Mouse (Mus musculus) kidney, postnatal 14 days (tissue): ENCODE data around the gene Ppp3ca.

ENCODE experiments used
- DNase-seq: peaks from one replicate; pipeline ENCODE4 v3.0.0; 2022; ENCODE audit warnings: mixed read lengths

The Ppp3ca gene

GRCm38 (mm10) chr3:136670110-136670359 is at the start of gene Ppp3ca:
Gene Ppp3ca, plus strand, starts transcription at chr3:136670124.
- DNase-seq = no peak

GRCm38 (mm10) chr3:136640544-136641230 is 29.2 kb upstream of the Ppp3ca start:
- DNase-seq = no peak

DNA sequence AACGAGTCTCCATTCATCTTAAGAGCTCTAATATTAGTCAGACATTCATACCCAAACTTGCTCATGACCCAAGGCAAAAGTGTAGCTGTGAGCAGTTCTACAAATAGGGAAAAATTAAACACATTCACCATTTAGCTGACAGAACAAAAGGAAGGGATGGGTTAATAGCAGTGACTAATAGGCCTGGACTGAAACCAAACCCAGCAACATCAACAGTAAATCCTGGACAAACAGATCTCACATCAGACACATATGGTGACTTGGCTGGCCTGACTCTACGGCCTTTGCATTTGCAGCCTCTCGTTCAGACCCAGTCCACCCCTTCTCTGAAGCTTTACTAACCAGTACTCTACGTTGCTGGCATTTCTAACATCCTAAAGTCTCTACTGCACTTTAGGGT is 19.0 kb upstream of the Ppp3ca start:
- DNase-seq = no peak

DNA sequence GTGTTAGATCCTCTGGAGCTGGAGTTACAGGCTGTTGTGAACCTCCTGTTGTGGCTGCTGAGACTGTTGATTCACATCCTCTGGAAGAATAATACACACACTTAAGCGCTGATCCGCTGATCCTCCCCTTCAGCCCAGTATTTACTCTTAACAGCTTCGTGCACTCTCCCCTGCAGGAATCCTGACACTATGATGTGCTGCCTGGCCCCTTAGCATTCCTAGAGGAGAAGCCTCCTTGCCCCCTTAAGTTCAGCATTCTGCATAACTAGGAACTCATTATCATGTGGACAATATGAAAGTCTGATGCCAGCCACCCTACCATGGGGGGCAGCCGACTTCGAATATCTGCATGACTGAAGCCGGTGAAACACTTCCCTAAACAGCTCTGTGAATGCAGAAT is 18.4 kb upstream of the Ppp3ca start:
- DNase-seq = no peak

GRCm38 (mm10) chr3:136656460-136657035 is 13.4 kb upstream of the Ppp3ca start:
- DNase-seq = no peak

GRCm38 (mm10) chr3:136658681-136659080 is 11.2 kb upstream of the Ppp3ca start:
- DNase-seq = no peak

- DNase-seq = no peak
Observed at GRCm38 (mm10) chr3:136665119-136665518, 4.8 kb upstream of the Ppp3ca start.

- DNase-seq = peak; percentile 32
Observed at GRCm38 (mm10) chr3:136668072-136668471, 1.9 kb upstream of the Ppp3ca start.

DNA sequence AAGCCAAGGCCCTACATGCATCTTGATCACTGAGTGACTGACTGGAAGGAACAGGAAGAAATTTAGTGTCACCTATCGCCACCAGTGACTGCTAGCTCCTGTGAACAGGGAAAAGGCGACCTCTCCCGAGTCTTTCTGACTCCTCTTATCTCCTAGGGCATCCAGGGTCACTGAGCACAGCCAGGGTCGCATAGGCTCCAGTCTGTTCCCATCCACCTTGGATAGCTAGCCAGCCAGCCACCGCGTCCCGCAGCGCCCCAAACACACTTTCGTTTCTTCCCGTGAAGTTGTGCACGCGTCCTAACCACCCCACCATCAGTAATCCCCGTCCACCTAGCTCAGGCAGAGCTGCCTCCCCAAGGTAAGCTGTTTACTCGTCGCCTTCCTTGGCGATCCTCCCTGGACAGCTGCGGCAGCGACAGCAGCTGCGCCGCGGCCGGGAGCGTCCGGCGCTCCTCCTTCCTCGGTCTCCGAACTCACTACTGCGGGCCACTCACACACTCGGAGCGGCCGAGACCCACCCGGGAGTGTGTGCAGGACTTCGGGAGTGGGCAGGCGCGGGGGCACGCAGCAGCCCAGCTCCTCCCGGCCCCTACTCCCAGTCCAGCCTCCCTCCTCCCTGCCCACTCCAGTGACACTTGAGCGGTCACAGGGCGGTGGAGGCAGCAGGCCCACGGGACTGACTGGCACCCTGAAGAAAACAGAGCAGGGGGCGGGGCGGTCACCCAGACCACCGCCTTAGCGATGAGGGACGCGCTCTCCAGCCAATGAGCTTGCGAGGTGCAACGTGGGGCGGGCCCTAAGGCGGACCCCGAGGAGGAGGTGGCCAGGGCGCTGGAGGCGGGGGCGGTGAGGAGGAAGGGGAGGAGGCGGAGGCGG is 454 bp upstream of the Ppp3ca start:
- peak; percentile 100 for DNase-seq

- DNase-seq = peak; percentile 83
Observed at GRCm38 (mm10) chr3:136670360-136671131, 622 bp downstream of the Ppp3ca start.

DNA sequence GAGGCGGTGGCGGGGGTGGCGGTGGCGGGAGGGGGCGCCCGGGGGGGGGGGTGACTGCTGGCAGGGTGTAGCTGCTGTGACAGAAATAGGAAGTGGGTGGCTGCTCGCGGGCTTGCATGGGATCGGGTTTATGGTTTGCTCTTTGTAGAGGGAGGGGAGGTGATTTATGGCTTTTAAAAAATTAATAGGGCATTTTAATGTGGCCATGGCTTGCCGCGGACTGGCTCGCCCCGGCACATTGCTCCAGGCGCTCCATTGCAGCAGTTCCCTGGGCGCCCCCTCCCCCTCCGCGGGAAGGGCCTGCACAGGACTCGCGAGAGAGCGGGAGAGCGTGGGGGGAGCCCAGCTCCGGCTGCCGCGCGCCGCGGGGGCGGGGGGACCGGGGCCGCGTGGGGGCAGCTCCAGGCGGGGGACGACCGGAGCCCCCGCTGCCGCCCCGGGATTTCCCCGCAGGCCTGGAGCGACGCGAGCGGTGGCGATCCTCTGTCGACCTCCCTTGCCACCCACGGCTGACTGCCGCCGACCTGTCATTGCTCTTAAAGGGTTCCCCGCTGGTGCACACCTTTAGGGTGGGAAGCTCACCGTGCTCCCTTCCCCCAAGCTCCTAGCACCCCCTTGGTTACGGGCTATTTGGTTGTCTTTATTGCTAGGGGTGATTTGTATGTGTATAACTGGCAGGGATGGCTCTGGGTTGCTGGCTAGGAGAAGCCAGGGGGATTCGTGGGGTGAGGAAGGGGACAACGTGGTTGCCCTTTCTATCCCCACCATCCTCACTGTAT is 1.4 kb downstream of the Ppp3ca start:
- peak; percentile 87 for DNase-seq

DNA sequence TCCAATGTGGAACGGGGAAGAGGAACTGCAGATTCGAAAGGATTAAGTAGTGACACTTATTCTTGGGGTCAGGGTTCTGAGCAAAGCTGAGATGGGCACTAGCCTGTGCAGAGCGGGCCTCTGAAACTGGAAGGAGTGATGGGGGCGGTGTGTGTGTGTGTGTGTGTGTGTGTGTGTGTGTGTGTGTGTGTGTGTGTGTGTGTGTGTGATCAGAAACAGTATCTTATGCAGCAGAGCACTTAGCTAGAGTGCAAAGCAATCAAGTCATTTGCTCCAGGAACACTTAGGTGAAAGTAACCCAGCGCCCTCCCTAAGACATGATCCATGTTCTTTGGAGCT is 2.0 kb downstream of the Ppp3ca start:
- peak; percentile 18 for DNase-seq

DNA sequence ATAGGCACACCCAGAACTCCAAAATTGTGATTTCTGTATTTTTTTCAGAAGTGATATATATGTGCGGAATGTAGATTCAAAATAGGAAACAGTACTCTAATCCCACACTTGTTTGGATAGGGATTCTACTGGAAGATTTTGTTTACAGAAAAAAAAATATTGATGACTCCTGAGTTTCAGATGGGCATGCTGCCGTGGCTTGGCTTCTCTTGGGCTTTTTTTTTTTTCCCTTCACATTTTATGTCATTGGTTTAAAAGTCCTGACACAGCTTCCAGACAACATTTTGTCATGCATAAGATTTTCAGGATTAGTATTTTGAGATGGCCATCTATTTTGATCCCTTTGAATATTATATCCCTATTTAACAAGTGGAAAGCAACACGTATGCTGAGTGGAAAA is 2.9 kb downstream of the Ppp3ca start:
- DNase-seq = no peak

DNA sequence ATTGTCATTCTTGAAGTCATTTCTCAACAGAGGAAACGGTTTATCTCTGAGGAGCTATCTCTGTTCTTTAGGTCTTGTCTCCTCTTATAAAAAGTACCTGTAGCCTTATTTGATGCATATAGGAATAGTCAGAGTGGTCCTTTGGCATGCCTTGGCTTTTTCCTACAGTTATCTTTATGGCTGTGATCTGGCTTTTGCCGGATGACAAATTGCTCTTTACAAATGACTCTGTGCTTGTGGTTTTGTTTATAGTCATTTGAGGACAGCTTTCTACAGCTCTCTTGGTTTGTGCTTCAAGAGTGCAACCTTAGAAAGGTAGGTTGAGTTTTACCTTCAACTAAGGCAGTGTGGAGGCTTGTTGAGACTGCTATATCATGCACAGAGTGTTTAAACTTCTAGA is 3.4 kb downstream of the Ppp3ca start:
- no peak for DNase-seq

DNA sequence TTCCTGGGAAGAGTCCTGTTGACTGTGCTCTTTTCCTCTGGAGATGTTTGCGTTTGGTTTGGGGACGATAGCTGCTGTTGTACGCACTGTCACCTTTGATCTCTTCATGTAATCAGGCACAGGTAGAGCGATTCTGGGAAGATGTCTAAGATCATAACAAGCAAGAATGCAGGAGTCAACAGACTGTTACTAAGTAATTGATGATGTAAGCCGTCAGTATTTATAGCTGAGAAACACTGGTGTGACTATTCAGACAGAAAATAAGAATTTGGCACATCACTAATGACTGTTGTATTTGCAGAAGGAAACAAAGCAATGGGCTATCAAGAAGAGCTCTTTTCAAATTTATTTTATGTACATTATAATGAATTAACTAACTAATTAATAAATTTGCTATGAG is 4.6 kb downstream of the Ppp3ca start:
- DNase-seq = no peak

- DNase-seq = no peak
Observed at GRCm38 (mm10) chr3:136676991-136677390, 7.1 kb downstream of the Ppp3ca start.

DNA sequence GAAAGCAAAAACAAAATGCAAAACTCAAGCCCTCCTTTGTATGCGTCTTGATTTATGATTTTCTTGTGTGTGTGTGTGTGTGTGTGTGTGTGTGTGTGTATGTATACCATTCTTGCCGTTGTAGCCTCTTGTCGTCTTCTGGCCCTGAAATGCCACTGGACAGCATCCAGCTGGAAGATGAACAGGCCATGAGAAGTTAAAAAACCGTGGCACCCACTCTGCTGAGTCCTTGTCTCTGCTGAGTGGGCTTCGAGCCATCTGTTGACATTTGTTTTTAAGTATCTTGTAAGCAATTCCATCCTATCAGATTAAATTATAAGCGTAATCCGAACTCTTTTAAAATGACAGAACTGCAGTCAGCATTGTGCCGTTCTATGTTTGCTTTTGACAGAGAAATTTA is 8.5 kb downstream of the Ppp3ca start:
- DNase-seq = no peak

GRCm38 (mm10) chr3:136679903-136680491 is 10.1 kb downstream of the Ppp3ca start:
- no peak for DNase-seq

- DNase-seq = no peak
Observed at GRCm38 (mm10) chr3:136682242-136682641, 12.3 kb downstream of the Ppp3ca start.

DNA sequence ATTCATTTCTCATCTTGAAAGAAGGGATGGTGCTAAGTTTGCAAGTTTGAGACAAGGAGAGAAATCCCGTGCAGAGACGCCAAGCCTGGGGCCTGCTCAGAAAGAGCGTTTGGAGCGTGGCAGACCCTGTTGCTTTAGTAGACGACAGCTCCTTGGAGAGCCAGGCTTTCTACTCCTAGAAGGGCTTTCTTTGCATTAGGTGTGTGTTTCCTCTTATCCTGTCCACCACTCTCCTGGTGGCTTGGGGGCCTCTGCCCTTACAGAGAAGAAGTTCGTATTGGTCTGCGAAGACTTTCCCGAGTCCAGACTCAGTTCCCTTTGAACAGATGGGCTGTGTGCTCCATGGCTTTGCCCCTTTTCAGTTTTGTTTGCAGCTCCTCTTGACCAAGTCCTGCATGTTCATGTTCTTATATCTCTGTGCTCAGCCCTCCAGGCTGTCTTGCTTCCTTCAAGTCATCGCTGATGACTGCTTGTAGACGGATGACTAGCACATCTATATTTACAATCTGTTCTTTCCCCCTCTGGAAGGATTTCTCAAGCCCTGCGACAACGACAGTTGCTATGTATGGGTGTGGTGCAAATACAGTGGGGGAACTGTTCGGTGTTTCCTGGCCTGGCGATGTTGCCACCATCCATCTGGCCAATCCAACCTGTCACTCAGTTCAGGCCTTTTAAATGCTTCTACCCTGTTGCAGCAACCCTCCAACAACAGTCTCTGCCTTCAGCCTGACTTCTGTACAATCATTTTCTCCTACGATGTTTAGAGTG is 14.5 kb downstream of the Ppp3ca start:
- DNase-seq = no peak

- no peak for DNase-seq
Observed at GRCm38 (mm10) chr3:136686429-136686828, 16.5 kb downstream of the Ppp3ca start.
